Mouse (Mus musculus) forebrain, embryonic 13.5 days (tissue): Measurements from ENCODE around the gene Inca1. TPM values are rescaled to one million over a fixed set of nuclear protein-coding genes. Genes with fewer than 3 reads are reported as not detected.
A peak's percentile ranks its signal among the peaks of the same experiment; 100 is the strongest.

Source experiments
- ATAC-seq: fragments of 200-750 bp; cut with Nextera tagmentation; 2 replicates; pipeline ENCODE4 v1.8.0; 2017
- H3K27ac ChIP-seq: fragments of 300-500 bp; sonication (generic); 2 replicates; pipeline ENCODE4 v1.5.1; 2015; ENCODE audit warnings: inconsistent platforms, mild to moderate bottlenecking, moderate library complexity
- H3K27me3 ChIP-seq: fragments of 300-500 bp; sonication (generic); 2 replicates; pipeline ENCODE4 v1.6.1; 2015; ENCODE audit warnings: mild to moderate bottlenecking, inconsistent platforms
- H3K36me3 ChIP-seq: fragments of 300-500 bp; sonication (generic); 2 replicates; pipeline ENCODE4 v1.6.1; 2015; ENCODE audit warnings: mild to moderate bottlenecking, inconsistent platforms; ENCODE audit not compliant: poor library complexity, severe bottlenecking
- H3K4me1 ChIP-seq: fragments of 300-500 bp; sonication (generic); 2 replicates; pipeline ENCODE4 v1.6.1; 2015; ENCODE audit warnings: inconsistent platforms
- H3K4me2 ChIP-seq: fragments of 300-500 bp; sonication (generic); 2 replicates; pipeline ENCODE4 v1.6.1; 2015; ENCODE audit warnings: inconsistent platforms, mild to moderate bottlenecking, moderate library complexity
- H3K4me3 ChIP-seq: fragments of 300-500 bp; sonication (generic); 2 replicates; pipeline ENCODE4 v1.5.1; 2015; ENCODE audit warnings: mild to moderate bottlenecking, inconsistent platforms
- H3K9ac ChIP-seq: fragments of 300-500 bp; sonication (generic); 2 replicates; pipeline ENCODE4 v1.6.1; 2015; ENCODE audit warnings: mild to moderate bottlenecking, inconsistent platforms
- H3K9me3 ChIP-seq: fragments of 300-500 bp; sonication (generic); replicated peaks from 2 replicates; pipeline ENCODE4 v1.6.1; 2016; ENCODE audit warnings: inconsistent platforms
- WGBS: fragments of 180-500 bp; shearing (Covaris S2); methylation state at CpG from one replicate; pipeline ENCODE4 v1.1.7; 2015; 5-methylcytosine and 5-hydroxymethylcytosine counted together
- polyA plus RNA-seq: library from polyadenylated mRNA; unstranded; fragments of >200 nt; fragmentation: Nextera tagmentation; extraction: Ambion mirVana; gene quantifications from 2 replicates; pipeline ENCODE4 v1.2.1, GENCODE M21; 2015

Inca1 gene
- polyA plus RNA-seq, 1 experiment from 2014 or later, result 0.89 TPM

GRCm38 (mm10) chr11:70666687-70667086 lies 33.3 kb downstream of the Inca1 start:
- H3K9ac ChIP-seq, result no peak overlapping the region; the same call in 1 of the 2 replicates
- H3K4me3 ChIP-seq, result no peak overlapping the region
- H3K27me3 ChIP-seq, result no peaks in the 10 kb centered on the region
- 93% methylated on average over 8 of the region's 8 CpGs for WGBS
- no peaks in the 10 kb centered on the region for H3K9me3 ChIP-seq
- no peak for ATAC-seq
- H3K4me2 ChIP-seq, result no peak overlapping the region
- peaks cover 56% of the 10 kb centered on the region for H3K36me3 ChIP-seq
- H3K27ac ChIP-seq, result no peak overlapping the region
- H3K4me1 ChIP-seq, result peaks cover 31% of the 10 kb centered on the region

GRCm38 (mm10) chr11:70664741-70665140 lies 35.2 kb downstream of the Inca1 start:
- no peak for ATAC-seq
- no peak overlapping the region for H3K4me3 ChIP-seq
- no peaks in the 10 kb centered on the region for H3K9me3 ChIP-seq
- peaks cover 63% of the 10 kb centered on the region for H3K36me3 ChIP-seq
- no peak overlapping the region for H3K9ac ChIP-seq
- H3K4me2 ChIP-seq, result no peak overlapping the region
- H3K4me1 ChIP-seq, result peaks cover 18% of the 10 kb centered on the region
- H3K27ac ChIP-seq, result no peak overlapping the region
- 99% methylated on average over 9 of the region's 9 CpGs for WGBS
- no peaks in the 10 kb centered on the region for H3K27me3 ChIP-seq

GRCm38 (mm10) chr11:70663957-70664356 lies 36.0 kb downstream of the Inca1 start:
- Histone ChIP-seq H3K4me3 (no peak overlapping the region), H3K27ac (no peak overlapping the region), H3K9ac (no peak overlapping the region), H3K9me3 (no peaks in the 10 kb centered on the region), H3K27me3 (no peaks in the 10 kb centered on the region), H3K36me3 (peaks cover 66% of the 10 kb centered on the region), H3K4me2 (no peak overlapping the region), H3K4me1 (peaks cover 18% of the 10 kb centered on the region)
- WGBS, result 94% methylated on average over 6 of the region's 6 CpGs
- ATAC-seq, result no peak

- Histone ChIP-seq H3K9ac (no peak overlapping the region), H3K4me3 (no peak overlapping the region), H3K27ac (no peak overlapping the region), H3K4me2 (no peak overlapping the region), H3K9me3 (no peaks in the 10 kb centered on the region), H3K4me1 (peaks cover 15% of the 10 kb centered on the region), H3K27me3 (no peaks in the 10 kb centered on the region), H3K36me3 (peaks cover 66% of the 10 kb centered on the region)
- no peak for ATAC-seq
- 87% methylated on average over 8 of the region's 8 CpGs for WGBS
Measured at GRCm38 (mm10) chr11:70663101-70663500, 36.9 kb downstream of the Inca1 start.

GRCm38 (mm10) chr11:70660571-70660970 lies 39.4 kb downstream of the Inca1 start:
- H3K27ac ChIP-seq, result no peak overlapping the region
- no peak overlapping the region for H3K4me3 ChIP-seq
- no peak overlapping the region for H3K9ac ChIP-seq
- H3K9me3 ChIP-seq, result no peaks in the 10 kb centered on the region
- peaks cover 17% of the 10 kb centered on the region for H3K4me1 ChIP-seq
- no peak overlapping the region for H3K4me2 ChIP-seq
- WGBS, result 90% methylated on average over 8 of the region's 8 CpGs
- H3K27me3 ChIP-seq, result no peaks in the 10 kb centered on the region
- peaks cover 55% of the 10 kb centered on the region for H3K36me3 ChIP-seq
- ATAC-seq, result no peak

- Histone ChIP-seq H3K9me3 (no peaks in the 10 kb centered on the region), H3K27ac (no peak overlapping the region), H3K4me1 (peaks cover 22% of the 10 kb centered on the region), H3K4me2 (no peak overlapping the region), H3K9ac (no peak overlapping the region), H3K27me3 (no peaks in the 10 kb centered on the region), H3K4me3 (no peak overlapping the region), H3K36me3 (peaks cover 39% of the 10 kb centered on the region)
- 77% methylated on average over 8 of the region's 8 CpGs for WGBS
- ATAC-seq, result no peak
Measured at GRCm38 (mm10) chr11:70658942-70659341, 41.0 kb downstream of the Inca1 start.

GRCm38 (mm10) chr11:70658521-70658920 lies 41.4 kb downstream of the Inca1 start:
- no peaks in the 10 kb centered on the region for H3K27me3 ChIP-seq
- H3K27ac ChIP-seq, result no peak overlapping the region
- H3K4me3 ChIP-seq, result no peak overlapping the region
- H3K4me2 ChIP-seq, result no peak overlapping the region
- no peak overlapping the region for H3K9ac ChIP-seq
- peaks cover 22% of the 10 kb centered on the region for H3K4me1 ChIP-seq
- no peaks in the 10 kb centered on the region for H3K9me3 ChIP-seq
- no peak for ATAC-seq
- 88% methylated on average over 5 of the region's 5 CpGs for WGBS
- H3K36me3 ChIP-seq, result peaks cover 35% of the 10 kb centered on the region

GRCm38 (mm10) chr11:70657991-70658390 lies 42.0 kb downstream of the Inca1 start:
- Histone ChIP-seq H3K36me3 (peaks cover 30% of the 10 kb centered on the region), H3K27me3 (no peaks in the 10 kb centered on the region), H3K27ac (no peak overlapping the region), H3K9ac (no peak overlapping the region), H3K4me1 (peaks cover 27% of the 10 kb centered on the region), H3K4me3 (no peak overlapping the region), H3K4me2 (no peak overlapping the region), H3K9me3 (no peaks in the 10 kb centered on the region)
- 60% methylated on average over 9 of the region's 9 CpGs for WGBS
- no peak for ATAC-seq

- H3K27me3 ChIP-seq, result no peaks in the 10 kb centered on the region
- H3K4me3 ChIP-seq, result no peak overlapping the region
- H3K9ac ChIP-seq, result no peak overlapping the region
- H3K36me3 ChIP-seq, result peaks cover 27% of the 10 kb centered on the region
- H3K9me3 ChIP-seq, result no peaks in the 10 kb centered on the region
- peaks cover 31% of the 10 kb centered on the region for H3K4me1 ChIP-seq
- 61% methylated on average over 6 of the region's 6 CpGs for WGBS
- ATAC-seq, result no peak
- no peak overlapping the region for H3K4me2 ChIP-seq
- no peak overlapping the region for H3K27ac ChIP-seq
Measured at GRCm38 (mm10) chr11:70657573-70657972, 42.4 kb downstream of the Inca1 start.

- H3K4me2 ChIP-seq, result peak within 1 kb of the TSS; percentile 93
- H3K27me3 ChIP-seq, result no peaks in the 10 kb centered on the region
- peak within 1 kb of the TSS; percentile 97 for H3K27ac ChIP-seq
- H3K9me3 ChIP-seq, result no peaks in the 10 kb centered on the region
- no peak for ATAC-seq
- H3K4me1 ChIP-seq, result peaks cover 37% of the 10 kb centered on the region
- WGBS, result 9% methylated on average over 3 of the region's 3 CpGs
- peak within 1 kb of the TSS; percentile 100 for H3K4me3 ChIP-seq
- H3K9ac ChIP-seq, result peak within 1 kb of the TSS; percentile 98
- peaks cover 27% of the 10 kb centered on the region for H3K36me3 ChIP-seq
Measured at GRCm38 (mm10) chr11:70656964-70657363, 43.0 kb downstream of the Inca1 start, which contains the start of gene Eno3. Gene Eno3 (plus strand): TSS chr11:70657202.

GRCm38 (mm10) chr11:70656456-70656927 lies 43.5 kb downstream of the Inca1 start:
- Histone ChIP-seq H3K36me3 (peaks cover 28% of the 10 kb centered on the region), H3K27ac (no peak overlapping the region; the same call in 1 of the 2 replicates), H3K4me2 (peak overlapping the region; percentile 93), H3K9me3 (no peaks in the 10 kb centered on the region), H3K9ac (peak overlapping the region; percentile 98), H3K27me3 (no peaks in the 10 kb centered on the region), H3K4me3 (peak overlapping the region; percentile 100), H3K4me1 (peaks cover 42% of the 10 kb centered on the region)
- 6% methylated on average over 16 of the region's 16 CpGs for WGBS
- ATAC-seq, result no peak

- peak overlapping the region; percentile 98 for H3K9ac ChIP-seq
- peaks cover 42% of the 10 kb centered on the region for H3K4me1 ChIP-seq
- H3K36me3 ChIP-seq, result peaks cover 28% of the 10 kb centered on the region
- ATAC-seq, result peak; percentile 34; the same call in 1 of the 2 replicates
- H3K9me3 ChIP-seq, result no peaks in the 10 kb centered on the region
- under 1% methylated on average over 61 of the region's 61 CpGs for WGBS
- H3K27me3 ChIP-seq, result no peaks in the 10 kb centered on the region
- peak overlapping the region; percentile 97 for H3K27ac ChIP-seq
- H3K4me2 ChIP-seq, result peak overlapping the region; percentile 93
- peak overlapping the region; percentile 100 for H3K4me3 ChIP-seq
Measured at GRCm38 (mm10) chr11:70655571-70656455, 44.1 kb downstream of the Inca1 start.
